Mouse (Mus musculus): ENCODE data around the gene Slc12a8. TPM values are rescaled to one million over a fixed set of nuclear protein-coding genes. Genes with fewer than 3 reads are reported as not detected.

Slc12a8 gene
- total RNA-seq, 2 experiments from 2014 or later, result 0.76 to 0.93 TPM

GRCm38 (mm10) chr16:33697576-33698276 is 180.6 kb downstream of the Slc12a8 start:
- DNase-seq, result peak in 1 of 2 experiments; percentile 26

- DNase-seq, result no peak
Observed at GRCm38 (mm10) chr16:33698277-33698790, 181.2 kb downstream of the Slc12a8 start.

GRCm38 (mm10) chr16:33700584-33700983 is 183.5 kb downstream of the Slc12a8 start:
- no peak for DNase-seq

- DNase-seq, result no peak
Observed at GRCm38 (mm10) chr16:33701872-33702271, 184.7 kb downstream of the Slc12a8 start.

- no peak for DNase-seq
Observed at GRCm38 (mm10) chr16:33704289-33704688, 187.2 kb downstream of the Slc12a8 start.

- DNase-seq, result peak in 1 of 2 experiments; percentile 33
Observed at GRCm38 (mm10) chr16:33705258-33705657, 188.1 kb downstream of the Slc12a8 start.

DNA sequence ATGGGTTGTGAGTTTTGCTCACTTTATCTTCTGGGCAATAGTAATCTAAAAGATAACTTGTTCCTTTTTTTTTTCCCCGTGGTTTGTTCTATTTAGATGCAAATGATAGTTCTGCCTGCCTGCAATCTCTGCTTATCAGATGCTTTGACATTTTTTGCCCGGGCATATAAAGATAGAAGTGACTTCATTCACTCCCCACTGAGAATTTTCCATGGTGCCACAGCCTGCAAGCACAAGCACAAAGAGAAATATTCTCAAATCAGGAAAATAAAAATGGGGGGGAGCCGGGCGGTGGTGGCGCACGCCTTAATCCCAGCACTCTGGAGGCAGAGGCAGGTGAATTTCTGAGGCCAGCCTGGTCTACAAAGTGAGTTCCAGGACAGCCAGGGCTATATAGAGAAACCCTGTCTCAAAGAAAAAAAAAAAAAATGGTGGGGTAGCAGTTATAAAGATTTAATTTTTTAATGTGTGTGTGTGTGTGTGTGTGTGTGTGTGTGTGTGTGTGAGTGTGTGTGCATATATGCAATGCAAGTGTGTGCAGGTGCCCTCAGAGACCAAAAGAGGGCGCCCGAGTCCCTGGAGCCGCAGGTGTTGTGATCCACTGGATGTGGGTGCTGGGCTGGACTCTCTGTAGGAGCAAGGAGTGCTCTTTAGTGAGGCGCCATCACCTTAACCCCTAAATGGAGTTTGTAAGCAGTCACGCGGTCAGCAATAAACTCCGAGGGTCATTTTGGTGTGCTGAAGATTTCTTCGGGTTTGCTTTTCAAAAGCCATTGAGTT is 189.2 kb downstream of the Slc12a8 start:
- DNase-seq, result no peak

DNA sequence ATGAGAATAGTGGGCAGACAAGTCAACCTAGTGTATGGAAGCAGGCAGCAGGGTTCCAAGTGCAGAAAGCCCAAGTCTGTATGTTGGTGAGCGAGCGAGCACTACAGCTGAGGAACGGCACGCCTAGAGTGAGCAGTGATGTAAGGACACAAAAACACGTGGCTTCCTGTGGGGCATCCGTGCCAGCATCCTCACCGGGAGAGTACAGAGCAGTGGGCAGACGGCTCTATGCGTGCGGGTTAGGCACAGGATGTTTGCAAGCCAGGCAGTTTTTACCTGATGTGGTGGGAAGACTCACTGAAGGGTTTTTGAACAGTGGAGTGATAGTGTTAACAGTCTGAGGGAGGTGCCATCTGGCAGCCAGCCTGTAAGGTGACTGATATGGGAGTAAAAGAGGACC is 190.9 kb downstream of the Slc12a8 start:
- DNase-seq, result no peak

DNA sequence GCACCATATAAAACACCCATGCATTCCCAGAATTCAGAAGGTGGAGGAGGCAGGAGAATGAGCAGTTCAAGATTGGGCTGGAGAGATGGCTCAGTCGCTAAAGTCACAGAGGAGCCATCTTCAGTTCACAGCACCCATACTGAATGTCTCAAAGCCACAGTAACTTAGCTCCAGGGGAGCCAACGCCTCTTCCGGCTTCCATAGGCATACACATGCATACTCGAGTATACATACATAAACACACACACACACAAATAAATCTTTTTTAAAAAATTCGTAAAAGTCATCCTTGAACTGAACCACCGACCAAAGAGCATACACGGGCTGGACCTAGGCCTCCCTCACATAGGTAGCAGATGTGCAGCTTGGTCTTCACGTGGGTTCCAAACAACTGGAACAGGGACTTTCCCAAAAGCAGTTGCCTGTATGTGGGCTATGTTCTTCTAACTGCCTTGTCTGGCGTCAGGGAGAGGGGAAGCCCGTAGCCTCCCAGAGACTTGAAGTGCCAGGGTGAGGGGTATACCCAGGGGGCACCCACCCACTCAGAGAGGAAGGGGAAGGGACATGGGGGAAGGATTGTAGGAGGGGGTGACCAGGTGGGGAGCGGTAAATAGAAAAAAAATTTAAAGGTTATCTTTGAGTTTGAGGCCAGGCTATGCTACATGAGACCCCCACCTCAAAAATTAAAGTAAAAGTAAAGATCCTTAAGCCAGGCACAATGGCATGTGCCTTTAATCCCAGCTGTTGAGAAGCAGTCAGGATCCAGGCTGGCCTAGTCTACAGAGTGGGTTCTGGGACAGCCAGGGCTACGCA is 191.7 kb downstream of the Slc12a8 start:
- DNase-seq, result no peak

Other genes with a start within 250 kb of the Slc12a8 start
- gene Zfp148, start 136.5 kb upstream of the Slc12a8 start, total RNA-seq (2021), result 10 to 100 TPM; 71.1 TPM
- 10 to 100 TPM; 50.3 to 76.7 TPM for gene Heg1, start 167.0 kb downstream of the Slc12a8 start, total RNA-seq (2021)

Measured in adrenal gland, postnatal 36 days (tissue).